Mouse (Mus musculus): ENCODE results near the gene Fam120a. TPM values are rescaled to one million over a fixed set of nuclear protein-coding genes. Genes with fewer than 3 reads are reported as not detected.

Fam120a gene
- total and polyA plus RNA-seq, 3 experiments: 66.2 to 119 (median 82.7) TPM

- TF ChIP-seq ETS1 (IDR thresholded peaks at IDR 0.05; ENCODE audit: low read depth, low read length) (no peak), RCOR1 (IDR thresholded peaks at IDR 0.05; ENCODE audit: low read depth, low read length) (no peak), USF1 (IDR thresholded peaks at IDR 0.05; ENCODE audit: low read depth, low read length) (no peak)
- DNase-seq (ENCODE audit: low read depth, low spot score): no peak
- peaks cover 15 to 29% of the 10 kb centered on the region in 2 experiments for H3K36me3 ChIP-seq (ENCODE audit: control insufficient read depth in 1 of 2, insufficient read depth in 2 of 2, low read length in 2 of 2)
- H3K27ac ChIP-seq (ENCODE audit: control insufficient read depth, low read depth, low read length): no peak overlapping the region
- H3K4me1 ChIP-seq (ENCODE audit: control insufficient read depth in 1 of 2, insufficient read depth in 2 of 2, low read length in 2 of 2): peaks cover 13 to 19% of the 10 kb centered on the region in 2 experiments
- H3K4me3 ChIP-seq (ENCODE audit: control insufficient read depth in 1 of 2, insufficient read depth in 1 of 2, low read depth in 2 of 2, low read length in 2 of 2): no peak overlapping the region
- no peaks in the 10 kb centered on the region for H3K27me3 ChIP-seq (ENCODE audit: control insufficient read depth in 1 of 2, insufficient read depth in 2 of 2, low read length in 2 of 2)
- no peaks in the 10 kb centered on the region for H3K9me3 ChIP-seq (replicated peaks; ENCODE audit: insufficient read depth, low read length)
- H3K9ac ChIP-seq (ENCODE audit: control insufficient read depth, low read depth, low read length, poor library complexity, severe bottlenecking): no peak overlapping the region
- peaks cover 77% of the 10 kb centered on the region for H3K79me2 ChIP-seq (ENCODE audit: control insufficient read depth, insufficient read depth, low read length, poor library complexity)
These were observed 9.2 kb downstream of the Fam120a start for GRCm38 (mm10) chr13:48958608-48959007.

GRCm38 (mm10) chr13:48954825-48955224, 13.0 kb downstream of the Fam120a start:
- H3K4me1 ChIP-seq (ENCODE audit: control insufficient read depth in 1 of 2, insufficient read depth in 2 of 2, low read length in 2 of 2): no peaks in the 10 kb centered on the region
- no peak overlapping the region for H3K9ac ChIP-seq (ENCODE audit: control insufficient read depth, low read depth, low read length, poor library complexity, severe bottlenecking)
- no peaks in the 10 kb centered on the region for H3K9me3 ChIP-seq (replicated peaks; ENCODE audit: insufficient read depth, low read length)
- peaks cover 0 to 21% of the 10 kb centered on the region in 2 experiments; a peak in 3 of 4 replicates for H3K36me3 ChIP-seq (ENCODE audit: control insufficient read depth in 1 of 2, insufficient read depth in 2 of 2, low read length in 2 of 2)
- no peak for DNase-seq (ENCODE audit: low read depth, low spot score)
- no peak overlapping the region for H3K4me3 ChIP-seq (ENCODE audit: control insufficient read depth in 1 of 2, insufficient read depth in 1 of 2, low read depth in 2 of 2, low read length in 2 of 2)
- H3K79me2 ChIP-seq (ENCODE audit: control insufficient read depth, insufficient read depth, low read length, poor library complexity): peaks cover 70% of the 10 kb centered on the region
- H3K27ac ChIP-seq (ENCODE audit: control insufficient read depth, low read depth, low read length): no peak overlapping the region
- TF ChIP-seq USF2 (IDR thresholded peaks at IDR 0.05; ENCODE audit: borderline replicate concordance in 1 of 2, insufficient read depth in 1 of 2, low read depth in 1 of 2, low read length in 2 of 2) (no peak), TAL1 (IDR thresholded peaks at IDR 0.05; ENCODE audit: low read length) (no peak), KAT2A (conservative IDR thresholded peaks at IDR 0.05; ENCODE audit: low read depth, low read length) (no peak), MYB (IDR thresholded peaks at IDR 0.05; ENCODE audit: low read depth, low read length) (no peak), ELF1 (IDR thresholded peaks at IDR 0.05; ENCODE audit: low read depth, low read length) (no peak), EP300 (IDR thresholded peaks at IDR 0.05; ENCODE audit: low read depth in 1 of 2, low read length in 2 of 2) (no peak), GABPA (IDR thresholded peaks at IDR 0.05; ENCODE audit: low read depth, low read length) (no peak), POLR2AphosphoS2 (IDR thresholded peaks at IDR 0.05; ENCODE audit: low read length) (no peak), ZKSCAN1 (IDR thresholded peaks at IDR 0.05; ENCODE audit: low read depth, low read length) (no peak), MAZ (IDR thresholded peaks at IDR 0.05; ENCODE audit: low read depth, low read length) (no peak), RCOR1 (IDR thresholded peaks at IDR 0.05; ENCODE audit: low read depth, low read length) (no peak), E2F4 (IDR thresholded peaks at IDR 0.05; ENCODE audit: borderline replicate concordance, low read depth, low read length) (no peak), CHD1 (IDR thresholded peaks at IDR 0.05; ENCODE audit: low read depth, low read length) (no peak), ETS1 (IDR thresholded peaks at IDR 0.05; ENCODE audit: low read depth, low read length) (no peak), SMC3 (IDR thresholded peaks at IDR 0.05; ENCODE audit: low read depth, low read length) (no peak), ZC3H11A (IDR thresholded peaks at IDR 0.05; ENCODE audit: low read depth, low read length) (no peak), NELFE (IDR thresholded peaks at IDR 0.05; ENCODE audit: low read depth, low read length) (no peak)
- H3K27me3 ChIP-seq (ENCODE audit: control insufficient read depth in 1 of 2, insufficient read depth in 2 of 2, low read length in 2 of 2): no peaks in the 10 kb centered on the region

All from MEL (cell line).